Mouse (Mus musculus): Measurements from ENCODE around the gene Asb15. TPM values are rescaled to one million over a fixed set of nuclear protein-coding genes. Genes with fewer than 3 reads are reported as not detected.

Gene Asb15
- not detected in 2 replicates for polyA plus RNA-seq (2012; rRNA removed)

DNA sequence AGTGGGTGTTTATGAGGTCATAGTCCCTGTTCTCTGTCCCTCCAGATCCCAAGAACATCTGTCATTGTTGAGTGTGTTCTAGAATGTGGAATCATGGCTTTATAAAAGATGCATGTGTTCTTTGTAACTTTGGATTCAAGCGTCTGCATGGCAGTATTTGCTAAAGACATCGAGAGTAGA is at the start of gene Asb15:
TSS of gene Asb15 (plus strand) at position 81 of the 180 bp plus-strand sequence.
- no peak for DNase-seq (ENCODE audit: low read depth, low spot score)
- 30% methylated on average over 2 of the region's 2 CpGs for WGBS

DNA sequence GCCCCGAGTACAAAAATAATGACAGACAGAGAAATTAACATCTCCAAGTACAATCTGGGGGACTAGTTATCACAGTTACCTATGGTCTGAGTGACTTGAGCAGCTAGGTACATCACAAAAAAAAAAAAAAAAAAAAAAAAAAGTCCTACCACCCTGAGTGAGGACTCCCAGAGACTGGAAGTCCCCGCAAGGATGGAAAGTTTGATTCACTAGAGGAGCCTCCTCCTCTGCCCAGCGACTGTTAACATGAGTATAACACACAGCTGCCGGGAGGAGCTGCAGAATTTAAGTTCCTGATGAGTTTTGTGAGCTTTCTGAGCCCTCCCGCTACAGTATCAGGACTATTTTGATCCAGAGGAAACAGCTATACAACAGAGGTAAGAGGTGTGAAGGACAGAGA is 41.4 kb upstream of the Asb15 start:
- WGBS = 68% methylated on average over 5 of the region's 5 CpGs
- DNase-seq (ENCODE audit: low read depth, low spot score) = no peak

DNA sequence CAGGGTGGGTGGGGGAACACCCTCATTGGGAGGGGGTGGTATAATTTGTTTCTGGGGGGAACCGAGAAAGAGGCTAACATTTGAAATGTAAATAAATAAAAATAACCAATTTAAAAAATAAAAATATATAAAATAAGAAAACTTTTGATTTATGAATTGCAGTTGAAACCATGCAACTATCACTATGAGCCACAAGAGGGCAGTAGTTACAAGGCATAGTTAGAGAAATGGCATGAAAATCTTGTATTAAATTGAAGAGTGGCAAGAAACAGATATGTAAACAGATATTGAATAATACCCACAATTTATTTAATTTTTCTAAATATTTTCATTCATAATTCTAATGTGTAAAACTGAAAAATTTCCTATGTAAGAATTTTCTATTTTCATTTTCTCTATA is 37.6 kb upstream of the Asb15 start:
- DNase-seq (ENCODE audit: low read depth, low spot score) = no peak
- WGBS = 13% methylated on average over 1 of the region's 1 CpGs

DNA sequence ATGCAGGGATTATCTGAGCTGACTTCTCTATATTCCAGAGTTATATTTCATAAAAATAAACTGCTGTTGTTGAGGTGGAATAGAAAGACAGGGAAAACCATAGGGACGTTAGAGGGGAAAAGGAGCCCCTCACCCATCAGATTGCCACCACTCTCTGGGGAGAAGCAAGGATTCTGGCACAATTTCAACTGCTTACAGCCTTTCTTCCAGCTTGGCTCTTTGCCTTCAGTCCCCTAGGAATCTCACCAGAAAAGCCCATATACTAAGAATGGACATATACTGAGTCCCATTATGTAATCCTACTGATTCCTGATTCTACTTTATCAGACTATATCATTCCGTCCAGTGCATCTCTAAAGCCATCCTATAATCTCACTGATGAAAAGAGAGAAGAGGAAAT is 23.8 kb upstream of the Asb15 start:
- WGBS = 72% methylated on average over 2 of the region's 2 CpGs
- DNase-seq (ENCODE audit: low read depth, low spot score) = no peak

DNA sequence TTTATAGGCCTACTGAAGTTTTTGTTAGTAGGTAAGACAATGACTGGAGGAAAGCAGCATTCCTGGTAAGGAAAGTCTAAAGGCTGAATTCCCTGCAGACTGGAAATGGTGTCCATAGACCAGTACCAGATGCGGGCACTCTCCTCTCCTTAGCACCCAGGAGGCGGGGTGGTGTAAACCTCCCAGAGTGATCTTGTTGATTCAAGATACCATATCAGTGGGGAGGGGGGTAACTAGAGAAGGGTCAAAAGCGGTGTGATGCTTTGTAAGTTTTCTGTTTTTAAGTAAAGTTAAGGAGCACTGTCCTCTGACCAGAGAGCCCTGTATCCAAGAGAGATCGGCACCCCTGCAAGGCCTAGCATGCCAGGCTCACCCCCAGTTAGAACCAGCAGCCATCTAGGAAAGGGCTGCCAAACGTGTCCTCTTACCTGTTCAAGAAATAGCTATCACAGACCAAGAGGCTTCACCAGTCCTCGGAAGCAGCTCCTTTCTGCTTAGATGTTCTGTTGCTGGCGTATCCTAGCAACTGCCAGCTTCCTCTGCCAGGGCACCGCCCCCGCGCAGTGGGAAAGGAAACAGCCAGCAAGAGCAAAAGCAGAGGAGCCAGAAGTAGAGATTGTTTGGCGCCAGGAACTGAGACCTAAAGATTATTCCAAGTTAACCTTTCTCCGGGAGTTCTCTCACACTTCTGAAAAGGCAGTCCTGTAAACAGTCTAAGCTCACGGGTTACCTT is 13.2 kb upstream of the Asb15 start, which contains the start of gene Iqub:
TSS of gene Iqub (minus strand) at position 516 of the 733 bp plus-strand sequence.
- WGBS = 28% methylated on average over 13 of the region's 13 CpGs
- DNase-seq (ENCODE audit: low read depth, low spot score) = no peak

DNA sequence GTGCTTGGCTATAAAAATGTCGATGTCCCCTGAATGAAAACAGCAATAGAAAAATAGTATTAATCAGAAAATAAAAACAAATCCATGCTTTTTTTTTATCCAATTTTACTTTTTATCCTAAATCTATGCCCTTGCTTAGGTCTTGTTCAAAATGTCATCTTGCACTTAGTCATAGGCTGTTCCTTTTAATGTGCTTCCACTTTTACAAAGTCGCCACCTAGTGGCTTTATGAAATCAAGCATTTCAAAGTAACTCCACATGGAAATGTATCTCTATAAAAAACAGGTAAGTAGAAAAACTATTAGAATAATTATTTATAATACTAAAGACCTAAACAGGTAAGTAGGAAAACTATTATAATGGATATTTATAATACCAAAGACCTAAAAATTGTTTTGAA is 11.7 kb upstream of the Asb15 start:
- 42% methylated on average over 2 of the region's 2 CpGs for WGBS
- DNase-seq (ENCODE audit: low read depth, low spot score) = no peak

DNA sequence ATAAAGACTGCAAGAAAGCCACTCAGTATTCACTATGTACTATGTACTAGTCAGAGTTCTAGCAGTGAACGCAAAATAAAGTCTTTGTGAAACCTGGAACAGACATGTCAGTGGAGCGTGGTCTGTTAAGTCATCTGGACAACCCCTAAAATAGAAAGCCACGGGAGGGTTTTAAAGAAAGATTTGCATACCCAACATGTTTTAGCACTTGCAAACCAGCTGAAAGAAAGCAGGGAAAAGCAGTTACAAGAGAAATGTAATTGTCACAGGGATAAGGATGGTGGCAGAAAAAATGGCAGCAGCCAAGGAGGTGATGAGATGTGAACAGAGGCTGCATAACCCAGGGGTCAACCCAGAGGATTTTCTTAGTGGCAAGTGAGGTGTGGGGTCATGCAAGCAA is 2.2 kb upstream of the Asb15 start:
- 81% methylated on average over 3 of the region's 3 CpGs for WGBS
- no peak for DNase-seq (ENCODE audit: low read depth, low spot score)

DNA sequence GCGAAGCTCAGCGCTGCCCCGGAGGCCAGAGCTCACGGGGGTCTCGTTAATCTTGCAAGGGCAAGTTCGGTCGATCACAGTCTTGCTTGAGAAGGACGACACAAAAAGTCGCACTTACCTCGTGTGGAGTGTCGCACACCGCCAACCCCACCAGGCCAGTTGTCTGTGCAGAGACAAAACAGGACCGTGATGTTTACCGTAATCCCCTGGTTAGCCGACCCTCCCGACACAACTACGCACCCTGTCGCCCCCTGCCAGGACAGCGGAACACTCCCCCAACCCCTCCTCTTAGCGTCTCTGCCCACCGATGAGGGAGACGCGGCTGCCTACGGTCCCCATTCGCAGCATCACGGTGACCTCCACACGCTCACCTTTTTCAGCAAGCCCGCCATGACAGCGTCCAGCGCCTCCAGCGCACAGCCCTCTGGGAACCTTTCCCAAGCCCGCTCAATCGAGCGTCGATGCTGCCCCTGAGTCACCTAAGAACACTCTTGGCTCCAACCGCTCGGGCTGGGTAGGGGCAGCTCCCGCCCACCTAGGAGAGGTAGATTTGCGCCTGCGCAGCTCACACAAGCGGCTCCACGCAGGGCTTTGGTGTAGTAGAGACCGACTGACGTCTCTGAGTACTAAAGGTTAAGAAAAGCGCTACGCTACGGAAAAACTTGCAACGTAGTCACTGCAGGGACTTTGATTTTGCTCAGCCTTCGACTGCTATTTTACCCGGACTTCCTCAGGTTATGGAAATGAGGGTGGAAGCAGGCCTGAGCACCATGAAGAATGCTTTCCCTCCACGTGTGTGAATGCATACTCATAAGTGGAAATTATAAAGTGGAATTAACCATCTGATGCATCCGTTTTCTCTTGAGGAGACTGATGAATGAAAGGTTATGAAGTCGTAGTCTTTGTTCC is 535 bp upstream of the Asb15 start, which contains the start of gene Ndufa5:
TSS of gene Ndufa5 (minus strand) at position 859 of the 909 bp plus-strand sequence.
- peak; percentile 95 for DNase-seq (ENCODE audit: low read depth, low spot score)
- under 1% methylated on average over 53 of the region's 53 CpGs for WGBS

DNA sequence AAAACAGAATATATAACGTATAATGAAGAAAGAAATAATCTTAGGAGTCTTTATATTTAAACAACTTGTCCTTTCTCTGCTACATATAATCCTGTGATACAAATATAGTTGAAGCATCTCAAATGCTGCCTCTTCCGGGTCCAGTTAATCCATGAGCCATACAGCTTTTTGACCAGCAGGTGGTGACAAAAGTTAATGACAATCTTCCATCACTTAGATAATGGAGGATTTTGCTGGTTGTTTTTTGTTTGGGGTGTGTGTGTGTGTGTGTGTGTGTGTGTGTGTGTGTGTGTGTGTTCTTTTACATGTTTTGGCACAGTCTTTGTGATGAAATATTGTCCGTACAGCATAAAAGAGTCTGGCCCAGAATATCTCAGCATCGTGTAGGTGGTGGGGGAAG is 2.2 kb downstream of the Asb15 start:
- no peak for DNase-seq (ENCODE audit: low read depth, low spot score)
- 14% methylated on average over 4 of the region's 4 CpGs for WGBS

DNA sequence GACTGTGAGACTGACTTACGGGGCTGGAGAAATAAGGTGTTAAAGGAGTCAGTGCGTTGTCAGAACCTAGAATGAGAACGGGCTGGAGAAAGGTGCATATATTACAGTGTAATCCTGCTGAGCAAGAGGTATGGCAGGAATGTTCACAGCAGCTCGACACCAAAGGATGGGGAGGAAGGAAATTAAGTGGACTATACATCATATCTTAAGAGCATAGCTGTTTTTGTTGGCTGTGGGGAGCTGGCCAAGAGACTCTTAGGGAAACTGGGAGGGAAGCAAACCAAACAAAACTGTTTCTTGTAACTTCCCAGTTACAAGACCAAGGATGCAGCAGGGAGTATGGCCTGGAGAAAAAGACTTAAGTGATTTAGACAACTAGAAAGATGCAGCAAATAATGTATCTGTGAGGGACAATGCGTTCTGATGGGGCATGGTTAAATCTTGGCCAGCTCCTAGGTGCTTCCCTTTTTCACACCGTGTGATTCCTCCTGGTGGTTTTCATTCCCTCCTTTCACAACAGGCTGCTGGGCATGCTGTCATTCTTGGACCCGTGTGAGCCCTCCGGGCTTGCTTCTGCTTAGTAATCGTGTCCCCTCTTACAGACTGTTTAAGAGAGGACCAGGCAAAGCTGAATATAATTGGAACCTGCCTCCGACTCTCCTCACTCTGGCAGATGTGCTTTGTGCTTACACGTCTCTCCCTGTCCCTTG is 2.9 kb downstream of the Asb15 start:
- DNase-seq (ENCODE audit: low read depth, low spot score) = no peak

DNA sequence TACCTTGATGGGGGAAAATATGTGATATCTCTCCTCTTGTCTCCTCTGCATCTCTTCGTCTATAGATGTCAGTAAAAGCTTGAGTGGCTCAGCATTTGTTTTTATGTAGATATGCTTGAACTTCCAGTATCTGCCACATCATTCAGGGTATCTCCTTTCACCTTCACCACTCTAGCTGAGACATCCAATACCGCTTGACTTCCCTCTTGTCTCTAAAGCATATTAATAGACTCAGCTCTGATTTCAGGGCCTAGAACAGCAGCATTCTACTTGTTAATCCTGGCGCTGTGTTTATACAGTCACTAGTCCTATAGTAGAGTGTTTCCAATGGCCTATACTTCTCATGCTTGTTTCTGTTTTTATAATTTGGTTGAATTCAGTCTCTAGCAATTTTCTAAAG is 4.9 kb downstream of the Asb15 start:
- 83% methylated on average over 3 of the region's 3 CpGs for WGBS
- no peak for DNase-seq (ENCODE audit: low read depth, low spot score)

More for the DNA sequence above, 2.9 kb downstream of the Asb15 start:
- WGBS = 57% methylated on average over 11 of the region's 11 CpGs

DNA sequence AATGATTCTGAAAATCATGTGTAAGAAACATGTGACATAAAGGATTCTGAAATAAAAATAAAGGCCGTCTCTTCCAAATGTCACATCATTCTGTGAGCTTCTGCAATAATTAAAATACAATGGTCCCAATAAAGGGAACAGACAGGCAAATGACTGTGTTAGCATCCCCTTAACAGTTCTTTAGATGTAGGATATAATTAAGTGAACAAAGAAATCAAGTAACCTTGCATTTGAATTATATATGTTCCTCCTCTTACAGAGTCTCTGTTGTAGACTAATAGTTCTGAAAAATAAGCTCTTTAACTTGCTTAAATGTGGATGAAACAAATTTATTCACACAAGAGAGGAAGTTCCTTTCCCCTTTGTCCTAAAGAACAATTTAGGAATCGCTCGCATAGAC is 10.5 kb downstream of the Asb15 start:
- 72% methylated on average over 3 of the region's 3 CpGs for WGBS
- DNase-seq (ENCODE audit: low read depth, low spot score) = no peak

DNA sequence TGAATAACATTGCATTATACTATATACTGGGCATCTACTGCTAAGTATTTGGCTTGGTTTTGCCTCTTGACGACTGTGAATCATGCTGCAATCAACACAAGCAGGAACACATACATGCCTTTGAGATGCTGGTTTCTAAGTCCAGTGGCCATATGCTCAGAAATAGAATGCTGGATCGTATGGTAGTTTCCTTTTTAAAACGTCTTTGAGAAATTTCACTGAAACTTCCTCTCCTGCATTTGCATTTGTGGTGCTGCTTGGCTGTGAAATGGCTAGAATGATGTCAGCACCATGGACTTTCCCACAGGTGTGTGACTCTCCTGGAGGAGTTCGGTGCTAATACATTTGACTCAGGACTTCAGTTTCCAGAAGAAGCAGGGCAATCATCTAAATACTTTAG is 12.2 kb downstream of the Asb15 start:
- 57% methylated on average over 4 of the region's 4 CpGs for WGBS
- DNase-seq (ENCODE audit: low read depth, low spot score) = no peak

DNA sequence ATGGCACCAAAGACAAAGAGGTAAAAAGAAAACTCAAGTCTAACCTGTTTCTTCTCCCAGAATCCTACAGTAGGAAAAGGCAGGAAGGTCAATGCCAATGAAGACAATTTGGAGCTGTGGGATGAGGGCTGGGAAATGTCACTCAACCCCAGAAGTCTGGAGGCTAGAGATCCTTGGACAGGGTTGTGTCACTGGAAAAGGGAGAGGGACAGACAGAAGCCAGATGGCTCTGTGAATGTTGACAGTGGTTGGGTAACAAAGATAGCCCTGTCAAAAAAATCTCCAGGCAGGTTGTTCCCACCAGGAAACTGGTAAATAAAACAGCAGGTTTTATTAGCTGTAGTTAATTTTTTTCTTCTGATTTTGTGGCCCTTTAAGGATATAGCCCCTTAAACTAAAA is 14.4 kb downstream of the Asb15 start:
- DNase-seq (ENCODE audit: low read depth, low spot score) = no peak

DNA sequence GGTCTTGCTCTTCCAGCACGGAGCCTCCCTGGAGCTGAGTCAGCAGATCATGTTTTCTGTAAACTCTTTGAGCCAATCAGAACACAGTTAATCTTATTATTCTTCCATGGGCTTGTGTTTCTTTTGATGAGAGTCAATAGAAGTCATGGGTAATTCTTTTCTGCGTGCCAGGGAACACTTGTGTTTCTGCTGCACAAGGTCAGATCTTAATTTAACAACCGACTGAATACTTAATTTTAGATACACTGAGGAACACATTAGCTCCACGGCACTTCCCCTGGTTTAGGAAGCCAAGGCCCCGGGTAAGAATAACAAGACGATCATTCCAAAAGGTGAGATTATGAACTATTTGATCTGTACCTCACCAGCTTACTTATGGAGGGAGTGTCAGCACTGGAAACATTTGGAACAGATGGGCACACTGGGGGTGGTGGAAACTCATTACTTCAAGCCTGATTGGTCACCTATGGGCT is 15.2 kb downstream of the Asb15 start:
- 73% methylated on average over 6 of the region's 6 CpGs for WGBS
- DNase-seq (ENCODE audit: low read depth, low spot score) = no peak

DNA sequence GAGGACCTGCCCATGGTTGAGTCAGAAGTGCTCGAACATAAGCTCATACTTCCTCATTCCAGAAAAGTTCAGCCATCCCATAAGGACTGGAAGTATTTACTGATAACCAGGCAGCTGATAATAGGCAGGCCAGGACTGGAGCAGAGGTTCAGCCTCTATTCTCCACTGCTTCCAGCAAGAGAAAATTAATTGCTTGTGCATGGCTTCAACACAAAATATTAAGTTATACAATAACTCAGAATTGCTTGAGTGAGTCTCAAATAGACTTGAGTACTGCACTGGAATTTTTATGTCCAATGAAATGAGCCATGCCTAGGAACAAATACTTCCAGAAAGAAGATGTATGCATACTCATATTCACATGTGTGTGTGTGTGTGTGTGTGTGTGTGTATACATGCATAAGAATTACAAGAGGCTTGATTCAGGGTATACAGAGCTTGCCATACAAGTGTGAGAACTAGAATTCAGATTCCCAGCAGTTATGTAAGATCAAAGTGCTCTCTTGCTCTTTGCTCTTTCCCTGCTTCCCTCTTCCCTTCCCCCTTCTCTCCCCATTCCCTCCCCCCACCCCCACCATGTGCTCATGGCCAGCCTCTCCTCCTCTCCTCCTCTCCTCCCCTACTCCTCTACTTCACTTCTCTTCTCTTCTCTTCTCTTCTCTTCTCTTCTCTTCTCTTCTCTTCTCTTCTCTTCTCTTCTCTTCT is 18.9 kb downstream of the Asb15 start:
- WGBS = 17% methylated on average over 1 of the region's 1 CpGs
- DNase-seq (ENCODE audit: low read depth, low spot score) = no peak

DNA sequence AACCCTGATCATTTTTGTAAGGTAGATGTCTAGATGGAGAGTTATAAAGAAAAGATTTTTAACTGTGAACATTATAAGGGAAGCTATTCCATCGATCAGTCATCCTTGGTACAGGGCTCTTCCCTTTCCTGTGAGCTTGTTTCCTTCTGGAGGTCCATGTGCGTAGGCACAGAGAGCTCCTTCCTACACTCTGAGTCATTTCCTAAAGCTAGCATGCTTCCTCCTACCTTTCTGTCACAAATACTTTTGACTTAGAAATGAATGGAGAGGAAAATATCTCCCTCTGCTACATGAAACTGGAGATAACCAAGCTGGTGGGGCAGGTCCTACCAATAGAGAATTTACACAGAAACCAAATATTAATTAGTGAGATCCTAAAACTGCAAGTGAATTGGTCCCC is 21.9 kb downstream of the Asb15 start:
- 77% methylated on average over 2 of the region's 2 CpGs for WGBS
- DNase-seq (ENCODE audit: low read depth, low spot score) = no peak

DNA sequence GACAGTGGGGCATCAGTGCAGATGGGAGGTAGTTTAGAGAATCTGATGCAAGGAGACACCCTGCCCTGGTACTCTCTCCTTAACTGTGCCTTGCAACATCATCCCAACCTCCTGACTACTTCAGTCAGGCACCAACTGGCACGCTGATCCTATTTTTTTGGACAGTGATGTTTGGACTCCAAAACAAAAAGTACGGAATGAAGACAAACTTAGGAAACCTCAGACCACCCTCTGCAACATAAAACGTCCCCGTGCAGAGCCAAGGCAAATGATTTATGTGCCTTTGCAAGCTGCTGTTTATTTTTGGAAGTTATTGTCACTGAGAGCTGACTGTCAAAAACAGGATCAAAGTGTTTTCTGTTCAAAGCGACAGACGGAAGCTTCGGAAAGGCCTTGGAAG is 24.1 kb downstream of the Asb15 start:
- no peak for DNase-seq (ENCODE audit: low read depth, low spot score)
- 40% methylated on average over 7 of the region's 7 CpGs for WGBS

DNA sequence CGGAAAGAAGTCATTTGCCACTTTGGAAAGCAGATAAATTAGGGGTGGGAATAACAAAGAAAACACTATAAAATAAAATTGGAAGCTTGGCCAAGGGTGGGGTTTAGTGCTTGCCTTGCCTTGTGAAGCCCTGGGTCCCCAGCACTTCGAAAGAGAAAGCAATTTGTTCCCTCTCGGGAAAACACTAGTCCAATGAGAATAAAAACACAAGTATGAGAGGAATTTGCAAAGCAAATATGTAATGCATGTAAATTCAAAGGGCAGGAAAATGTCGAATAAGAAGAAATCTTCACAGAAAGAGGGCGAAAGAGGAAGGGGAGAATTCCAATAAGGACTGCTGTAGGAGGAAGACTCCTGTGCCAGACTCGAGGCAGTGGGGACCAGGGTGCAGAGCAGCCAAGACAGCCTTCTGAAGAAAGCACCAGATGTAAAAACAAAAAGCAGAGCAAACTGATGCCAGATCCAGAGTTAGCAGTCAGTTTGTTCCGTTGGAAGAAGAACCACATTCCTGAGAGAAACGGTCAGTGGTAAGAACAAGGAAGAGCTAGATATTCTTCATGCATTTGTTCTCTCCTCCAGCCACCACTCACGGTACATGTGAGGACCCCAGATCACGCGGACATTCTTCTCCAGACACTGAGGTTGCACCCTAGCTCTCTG is 26.6 kb downstream of the Asb15 start:
- DNase-seq (ENCODE audit: low read depth, low spot score) = no peak
- WGBS = 33% methylated on average over 11 of the region's 11 CpGs
